Mouse (Mus musculus): Measurements from ENCODE around the gene Ncbp3. TPM values are rescaled to one million over a fixed set of nuclear protein-coding genes. Genes with fewer than 3 reads are reported as not detected.

Ncbp3 gene
- polyA plus RNA-seq, 1 experiment = 1.7 TPM

- Histone ChIP-seq H3K4me1 (peaks cover 62% of the 10 kb centered on the region), H3K9me3 (no peaks in the 10 kb centered on the region), H3K4me3 (replicated peaks) (no peak overlapping the region), H3K27me3 (replicated peaks) (peaks cover 12% of the 10 kb centered on the region), H3K36me3 (replicated peaks; ENCODE audit: low read length) (no peaks in the 10 kb centered on the region)
- TF ChIP-seq FLI1 (IDR thresholded peaks at IDR 0.05; ENCODE audit: low read length) = no peak
- no peak for TF ChIP-seq GATA1 (IDR thresholded peaks at IDR 0.05; ENCODE audit: borderline replicate concordance, low read length)
Observed at GRCm38 (mm10) chr11:73111414-73111813, 63.8 kb downstream of the Ncbp3 start.

GRCm38 (mm10) chr11:73126495-73126894, 78.9 kb downstream of the Ncbp3 start:
- no peak overlapping the region for H3K4me3 ChIP-seq (replicated peaks)
- peaks cover 35% of the 10 kb centered on the region for H3K4me1 ChIP-seq
- H3K27me3 ChIP-seq (replicated peaks) = no peaks in the 10 kb centered on the region
- peaks cover 62% of the 10 kb centered on the region for H3K36me3 ChIP-seq (replicated peaks; ENCODE audit: low read length)
- no peaks in the 10 kb centered on the region for H3K9me3 ChIP-seq
- TF ChIP-seq FLI1 (IDR thresholded peaks at IDR 0.05; ENCODE audit: low read length) (no peak), GATA1 (IDR thresholded peaks at IDR 0.05; ENCODE audit: borderline replicate concordance, low read length) (no peak)

GRCm38 (mm10) chr11:73131020-73131419, 83.4 kb downstream of the Ncbp3 start:
- Histone ChIP-seq H3K9me3 (no peaks in the 10 kb centered on the region), H3K4me3 (replicated peaks) (peak overlapping the region; percentile 72), H3K27me3 (replicated peaks) (no peaks in the 10 kb centered on the region), H3K4me1 (peaks cover 70% of the 10 kb centered on the region), H3K36me3 (replicated peaks; ENCODE audit: low read length) (peaks cover 57% of the 10 kb centered on the region)
- TF ChIP-seq GATA1 (IDR thresholded peaks at IDR 0.05; ENCODE audit: borderline replicate concordance, low read length) (no peak), FLI1 (IDR thresholded peaks at IDR 0.05; ENCODE audit: low read length) (no peak)

GRCm38 (mm10) chr11:73132999-73133398, 85.4 kb downstream of the Ncbp3 start:
- peaks cover 39% of the 10 kb centered on the region for H3K36me3 ChIP-seq (replicated peaks; ENCODE audit: low read length)
- peak overlapping the region; percentile 31 for H3K4me3 ChIP-seq (replicated peaks)
- no peaks in the 10 kb centered on the region for H3K27me3 ChIP-seq (replicated peaks)
- TF ChIP-seq GATA1 (IDR thresholded peaks at IDR 0.05; ENCODE audit: borderline replicate concordance, low read length) (no peak), FLI1 (IDR thresholded peaks at IDR 0.05; ENCODE audit: low read length) (no peak)
- H3K4me1 ChIP-seq = peaks cover 86% of the 10 kb centered on the region
- H3K9me3 ChIP-seq = no peaks in the 10 kb centered on the region

- no peak for TF ChIP-seq GATA1 (IDR thresholded peaks at IDR 0.05; ENCODE audit: borderline replicate concordance, low read length)
- no peak for TF ChIP-seq FLI1 (IDR thresholded peaks at IDR 0.05; ENCODE audit: low read length)
- peak overlapping the region; percentile 53 for H3K4me3 ChIP-seq (replicated peaks)
- no peaks in the 10 kb centered on the region for H3K9me3 ChIP-seq
- peaks cover 85% of the 10 kb centered on the region for H3K4me1 ChIP-seq
- peaks cover 31% of the 10 kb centered on the region for H3K36me3 ChIP-seq (replicated peaks; ENCODE audit: low read length)
- no peaks in the 10 kb centered on the region for H3K27me3 ChIP-seq (replicated peaks)
Observed at GRCm38 (mm10) chr11:73134222-73134621, 86.6 kb downstream of the Ncbp3 start.

GRCm38 (mm10) chr11:73136587-73136986, 89.0 kb downstream of the Ncbp3 start:
- Histone ChIP-seq H3K36me3 (replicated peaks; ENCODE audit: low read length) (peaks cover 25% of the 10 kb centered on the region), H3K4me3 (replicated peaks) (peak overlapping the region; percentile 97), H3K9me3 (no peaks in the 10 kb centered on the region), H3K4me1 (peaks cover 63% of the 10 kb centered on the region), H3K27me3 (replicated peaks) (no peaks in the 10 kb centered on the region)
- TF ChIP-seq GATA1 (IDR thresholded peaks at IDR 0.05; ENCODE audit: borderline replicate concordance, low read length) (no peak), FLI1 (IDR thresholded peaks at IDR 0.05; ENCODE audit: low read length) (no peak)

- Histone ChIP-seq H3K4me3 (replicated peaks) (peak overlapping the region; percentile 97), H3K36me3 (replicated peaks; ENCODE audit: low read length) (peaks cover 25% of the 10 kb centered on the region), H3K4me1 (peaks cover 60% of the 10 kb centered on the region), H3K9me3 (no peaks in the 10 kb centered on the region), H3K27me3 (replicated peaks) (no peaks in the 10 kb centered on the region)
- TF ChIP-seq FLI1 (IDR thresholded peaks at IDR 0.05; ENCODE audit: low read length) = no peak
- TF ChIP-seq GATA1 (IDR thresholded peaks at IDR 0.05; ENCODE audit: borderline replicate concordance, low read length) = no peak
Observed at GRCm38 (mm10) chr11:73137116-73137515, 89.5 kb downstream of the Ncbp3 start.

- no peaks in the 10 kb centered on the region for H3K27me3 ChIP-seq (replicated peaks)
- H3K36me3 ChIP-seq (replicated peaks; ENCODE audit: low read length) = peaks cover 18% of the 10 kb centered on the region
- H3K9me3 ChIP-seq = no peaks in the 10 kb centered on the region
- H3K4me1 ChIP-seq = peaks cover 55% of the 10 kb centered on the region
- peak within 1 kb of the TSS; percentile 97 for H3K4me3 ChIP-seq (replicated peaks)
- peak; percentile 39; the same call in 1 of the 2 replicates for TF ChIP-seq FLI1 (IDR thresholded peaks at IDR 0.05; ENCODE audit: low read length)
- TF ChIP-seq GATA1 (IDR thresholded peaks at IDR 0.05; ENCODE audit: borderline replicate concordance, low read length) = no peak
Observed at GRCm38 (mm10) chr11:73137591-73138501, 90.3 kb downstream of the Ncbp3 start, which contains the start of gene Haspin. Gene Haspin (minus strand): TSS chr11:73138294.

Other genes starting within 250 kb of the Ncbp3 start
- gene Atp2a3, start 86.6 kb upstream of the Ncbp3 start, polyA plus RNA-seq (2012; ENCODE audit: insufficient read depth, low replicate concordance) = 354 and 444 TPM in 2 replicates
- gene P2rx1, start 48.7 kb upstream of the Ncbp3 start, polyA plus RNA-seq (2012; ENCODE audit: insufficient read depth, low replicate concordance) = 400 TPM in 2 replicates
- 6.5 and 19.1 TPM in 2 replicates for gene Camkk1, start 28.8 kb upstream of the Ncbp3 start, polyA plus RNA-seq (2012; ENCODE audit: insufficient read depth, low replicate concordance)
- 0.31 TPM in 1 of 2 replicates, not detected in the other for gene Itgae, start 42.8 kb downstream of the Ncbp3 start, polyA plus RNA-seq (2012; ENCODE audit: insufficient read depth, low replicate concordance)
- gene Haspin, start 90.5 kb downstream of the Ncbp3 start, polyA plus RNA-seq (2012; ENCODE audit: insufficient read depth, low replicate concordance) = 4.4 and 12.6 TPM in 2 replicates
- gene P2rx5, start 112.6 kb downstream of the Ncbp3 start, polyA plus RNA-seq (2012; ENCODE audit: insufficient read depth, low replicate concordance) = 0.55 TPM in 1 of 2 replicates, not detected in the other
- 170 and 286 TPM in 2 replicates for gene Emc6, start 129.3 kb downstream of the Ncbp3 start, polyA plus RNA-seq (2012; ENCODE audit: insufficient read depth, low replicate concordance)
- gene Tax1bp3, start 129.3 kb downstream of the Ncbp3 start, polyA plus RNA-seq (2012; ENCODE audit: insufficient read depth, low replicate concordance) = 19.3 and 28.8 TPM in 2 replicates
- gene Ctns, start 151.3 kb downstream of the Ncbp3 start, polyA plus RNA-seq (2012; ENCODE audit: insufficient read depth, low replicate concordance) = 1.3 and 4.1 TPM in 2 replicates
- gene Shpk, start 151.7 kb downstream of the Ncbp3 start, polyA plus RNA-seq (2012; ENCODE audit: insufficient read depth, low replicate concordance) = 0.53 and 1.2 TPM in 2 replicates
- not detected in 2 replicates for gene Trpv1, start 186.5 kb downstream of the Ncbp3 start, polyA plus RNA-seq (2012; ENCODE audit: insufficient read depth, low replicate concordance)
- 0.02 TPM in 1 of 2 replicates, not detected in the other for gene Trpv3, start 219.6 kb downstream of the Ncbp3 start, polyA plus RNA-seq (2012; ENCODE audit: insufficient read depth, low replicate concordance)